In the genomic region with DNA sequence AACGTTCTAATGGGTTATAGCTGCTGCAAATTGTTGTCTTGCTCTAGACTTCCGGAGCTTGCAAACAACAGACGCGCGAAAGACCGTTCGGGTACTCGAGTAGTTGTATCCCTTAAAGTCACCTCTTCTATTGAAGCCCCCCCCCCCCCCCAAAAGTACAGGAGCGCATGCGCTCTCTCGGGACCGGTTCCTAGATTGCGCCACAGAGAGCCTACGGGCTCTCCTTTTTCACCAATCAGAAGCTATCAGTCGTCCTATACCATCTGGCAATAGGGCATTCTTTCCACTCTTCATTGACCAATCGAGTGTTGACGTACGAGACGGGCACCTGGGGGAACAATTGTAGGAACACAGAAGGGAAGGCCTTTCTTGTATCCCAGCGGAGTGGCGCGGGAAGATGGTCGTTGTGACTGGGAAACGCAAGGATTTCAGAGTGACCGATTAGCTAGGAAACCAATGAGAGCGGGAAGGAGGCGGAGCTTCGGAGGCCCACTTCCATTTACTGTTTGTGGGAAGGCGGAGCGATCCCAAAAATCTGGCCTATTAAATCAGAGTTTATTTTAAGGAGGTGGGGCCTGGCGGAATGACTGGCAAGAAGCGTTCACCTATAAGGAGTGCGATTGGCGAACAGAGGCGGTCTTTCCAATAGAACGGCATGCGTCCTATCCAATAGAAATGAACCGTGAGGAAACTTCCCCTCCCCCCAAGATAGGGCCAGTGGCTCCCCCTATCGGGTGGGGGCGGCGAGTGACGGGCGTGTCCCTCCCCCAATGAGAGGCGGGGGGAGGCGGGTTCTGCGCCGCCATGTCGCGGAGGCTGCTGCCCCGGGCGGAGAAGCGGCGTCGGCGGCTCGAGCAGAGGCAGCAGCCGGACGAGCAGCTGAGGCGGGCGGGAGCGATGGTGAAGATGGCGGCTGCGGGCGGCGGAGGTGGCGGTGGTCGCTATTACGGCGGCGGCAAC, we compare ENCODE assay signal across 8 mouse cellular contexts. TPM values are rescaled to one million over a fixed set of nuclear protein-coding genes. Genes with fewer than 3 reads are reported as not detected.
A peak's percentile ranks its signal among the peaks of the same experiment; 100 is the strongest.
DNase-seq lines count a peak whose midpoint lies in the region; ATAC-seq and TF ChIP-seq lines count a peak whose summit lies in the region.

No protein-coding gene starts in this region.

- H3K27me3 ChIP-seq in kidney, embryonic 14.5 days (ENCODE audit: control insufficient read depth, insufficient read depth, low read length) = no peaks in the 10 kb centered on the region

- H3K27ac ChIP-seq in bone marrow macrophage, adult 2 months (ENCODE audit: insufficient read depth, low read depth, low read length) = peak overlapping the region; percentile 92
- H3K27ac ChIP-seq in embryonic fibroblast, embryonic 13.5 days (ENCODE audit: insufficient read depth, low read length) = peak overlapping the region; percentile 95
- peak overlapping the region; percentile 100 for H3K27ac ChIP-seq in kidney, embryonic 14.5 days (ENCODE audit: low read depth, low read length)

- TF ChIP-seq POLR2A in bone marrow macrophage, adult 2 months (IDR thresholded peaks at IDR 0.05; ENCODE audit: borderline replicate concordance, low read depth, low read length) = no peak
- TF ChIP-seq POLR2A in embryonic fibroblast, embryonic 13.5 days (IDR thresholded peaks at IDR 0.05; ENCODE audit: low read depth, low read length) = peak; percentile 88

- H3K4me3 ChIP-seq in bone marrow macrophage, adult 2 months (ENCODE audit: insufficient read depth, low read length) = peak overlapping the region; percentile 77
- peak overlapping the region; percentile 84 for H3K4me3 ChIP-seq in embryonic fibroblast, embryonic 13.5 days (ENCODE audit: insufficient read depth, low read length)
- peak overlapping the region; percentile 91 for H3K4me3 ChIP-seq in kidney, embryonic 14.5 days (ENCODE audit: low read length)

- H3K4me1 ChIP-seq in bone marrow macrophage, adult 2 months (ENCODE audit: control insufficient read depth, insufficient read depth, low read length) = peaks cover 31% of the 10 kb centered on the region
- peaks cover 7% of the 10 kb centered on the region for H3K4me1 ChIP-seq in embryonic fibroblast, embryonic 13.5 days (ENCODE audit: control insufficient read depth, insufficient read depth, low read length)
- H3K4me1 ChIP-seq in kidney, embryonic 14.5 days (ENCODE audit: control insufficient read depth, insufficient read depth, low read length) = peaks cover 38% of the 10 kb centered on the region

- peak overlapping the region; percentile 79 for H3K4me2 ChIP-seq in kidney, embryonic 14.5 days (replicated peaks; ENCODE audit: low read depth, low read length)

- WGBS in kidney, embryonic 14.5 days = under 1% methylated on average over 69 of the region's 70 CpGs

- H3K9me3 ChIP-seq in kidney, embryonic 14.5 days (ENCODE audit: control insufficient read depth, low read length) = no peaks in the 10 kb centered on the region

- DNase-seq in A20 (ENCODE audit: low read depth, low spot score) = peak; percentile 99
- DNase-seq in heart, adult 9 months (ENCODE audit: low spot score in 2 of 2) = peak; percentile 100
- DNase-seq in liver = peak; percentile 98
- DNase-seq in spleen, postnatal 4 days (ENCODE audit: low spot score in 2 of 2) = peak; percentile 99 to 100

- H3K36me3 ChIP-seq in kidney, embryonic 14.5 days (ENCODE audit: control insufficient read depth, insufficient read depth, low read length) = peaks cover 37% of the 10 kb centered on the region

- ATAC-seq in kidney, embryonic 14.5 days (ENCODE audit: low FRiP score, low TSS enrichment) = peak; percentile 91
- ATAC-seq in monocyte, adult 5-6 weeks (replicated peaks; ENCODE audit: insufficient number of reproducible peaks, low FRiP score, low TSS enrichment, poor library complexity, severe bottlenecking) = peak; percentile 75

- TF ChIP-seq CTCF in bone marrow macrophage, adult 2 months (IDR thresholded peaks at IDR 0.05; ENCODE audit: low read depth, low read length) = no peak
- TF ChIP-seq CTCF in embryonic fibroblast, embryonic 13.5 days (IDR thresholded peaks at IDR 0.05; ENCODE audit: borderline replicate concordance, insufficient read depth, low read length) = no peak

- H3K9ac ChIP-seq in kidney, embryonic 14.5 days (ENCODE audit: low read depth, low read length) = peak overlapping the region; percentile 99

RNA-seq across cellular contexts. Expression of a gene that starts 2.0 kb away (rescaled TPM):
- 252 and 256 TPM in 2 replicates for polyA plus RNA-seq in bone marrow macrophage, adult 2 months (2012; ENCODE audit: insufficient read depth, insufficient read length, missing spikeins)
- polyA plus RNA-seq in embryonic fibroblast, embryonic 13.5 days (2011; ENCODE audit: insufficient read length, low read depth, missing spikeins) = 442 and 496 TPM in 2 replicates
- polyA plus RNA-seq in kidney, embryonic 14.5 days (2014; fragmentation: Nextera tagmentation; extraction: Ambion mirVana) = 283 and 322 TPM in 2 replicates
- 279 to 373 TPM (median 301 TPM) in 3 replicates for total RNA-seq in monocyte, adult 5-6 weeks (2017)

RNA-seq across cellular contexts. Expression of a gene that starts 14.6 kb away (rescaled TPM):
- polyA plus RNA-seq in bone marrow macrophage, adult 2 months (2012; ENCODE audit: insufficient read depth, insufficient read length, missing spikeins) = 85.7 and 96.1 TPM in 2 replicates
- polyA plus RNA-seq in embryonic fibroblast, embryonic 13.5 days (2011; ENCODE audit: insufficient read length, low read depth, missing spikeins) = 80.4 and 81.2 TPM in 2 replicates
- polyA plus RNA-seq in kidney, embryonic 14.5 days (2014; fragmentation: Nextera tagmentation; extraction: Ambion mirVana) = 134 and 150 TPM in 2 replicates
- total RNA-seq in monocyte, adult 5-6 weeks (2017) = 48.7 to 61.1 TPM (median 56.4 TPM) in 3 replicates

RNA-seq across cellular contexts. Expression of a gene that starts 21.6 kb away (rescaled TPM):
- 33.3 and 36.4 TPM in 2 replicates for polyA plus RNA-seq in bone marrow macrophage, adult 2 months (2012; ENCODE audit: insufficient read depth, insufficient read length, missing spikeins)
- polyA plus RNA-seq in embryonic fibroblast, embryonic 13.5 days (2011; ENCODE audit: insufficient read length, low read depth, missing spikeins) = 0.77 TPM in 1 of 2 replicates, not detected in the other
- 2.9 and 5.6 TPM in 2 replicates for polyA plus RNA-seq in kidney, embryonic 14.5 days (2014; fragmentation: Nextera tagmentation; extraction: Ambion mirVana)
- total RNA-seq in monocyte, adult 5-6 weeks (2017) = 57.3 to 157 TPM (median 67.9 TPM) in 3 replicates

RNA-seq across cellular contexts. Expression of a gene that starts 23.3 kb away (rescaled TPM):
- polyA plus RNA-seq in bone marrow macrophage, adult 2 months (2012; ENCODE audit: insufficient read depth, insufficient read length, missing spikeins) = 1.9 and 2.8 TPM in 2 replicates
- polyA plus RNA-seq in embryonic fibroblast, embryonic 13.5 days (2011; ENCODE audit: insufficient read length, low read depth, missing spikeins) = 1.4 and 6.5 TPM in 2 replicates
- 3.8 and 3.9 TPM in 2 replicates for polyA plus RNA-seq in kidney, embryonic 14.5 days (2014; fragmentation: Nextera tagmentation; extraction: Ambion mirVana)
- 1.2 to 7.4 TPM (median 5.5 TPM) in 3 replicates for total RNA-seq in monocyte, adult 5-6 weeks (2017)

RNA-seq across cellular contexts. Expression of a gene that starts 43.1 kb away (rescaled TPM):
- 32.1 and 33.4 TPM in 2 replicates for polyA plus RNA-seq in bone marrow macrophage, adult 2 months (2012; ENCODE audit: insufficient read depth, insufficient read length, missing spikeins)
- 13.8 and 15.0 TPM in 2 replicates for polyA plus RNA-seq in embryonic fibroblast, embryonic 13.5 days (2011; ENCODE audit: insufficient read length, low read depth, missing spikeins)
- polyA plus RNA-seq in kidney, embryonic 14.5 days (2014; fragmentation: Nextera tagmentation; extraction: Ambion mirVana) = 39.2 and 43.9 TPM in 2 replicates
- 25.0 to 46.0 TPM (median 30.1 TPM) in 3 replicates for total RNA-seq in monocyte, adult 5-6 weeks (2017)

Comparison
In these comparisons a context has a peak if more than half of its experiments do, and no peak if none do; other contexts are left out.
1. Peak in every context shown above with its lines: DNase-seq, ATAC-seq, H3K4me3 ChIP-seq and H3K27ac ChIP-seq.